Mouse (Mus musculus) regulatory T cell (primary cell): Measurements from ENCODE around the gene Gm8020.
"Not testable (repeated sequence)": the region's sequence is repeated elsewhere in the genome, so short reads cannot be mapped to it uniquely, and the experiment has no call there.

Experiments used
- in situ Hi-C: fragments of 300-600 bp; cut with MboI, MseI; formaldehyde crosslinking; loops from one replicate; pipeline ENCODE4 v1.15.1; 2025; ENCODE audit warnings: high pct_unique_total_duplicates

The Gm8020 gene

DNA sequence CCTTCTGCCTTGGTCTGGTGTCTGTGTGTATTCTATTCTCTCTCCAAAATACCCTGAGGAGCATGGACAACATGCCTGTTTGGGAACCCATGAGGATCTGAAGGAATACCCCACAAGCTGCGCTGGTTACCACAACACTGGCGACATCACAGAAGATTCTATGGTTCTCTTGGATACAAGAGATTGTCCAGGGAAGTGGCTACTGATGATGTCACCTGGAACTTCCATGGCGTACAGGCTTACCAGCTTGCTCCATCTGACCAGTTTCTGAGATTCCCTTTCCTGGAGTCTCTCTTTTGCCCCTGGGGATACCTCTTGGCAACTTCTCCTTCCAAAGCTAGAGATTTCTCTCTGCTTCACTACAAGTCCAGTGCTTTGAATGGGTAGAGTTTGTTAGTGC, at the start of gene Gm8020:
Gm8020 (minus strand) TSS at position 101 of the 400 bp plus-strand sequence.
- in situ Hi-C loops, result not testable (repeated sequence)

DNA sequence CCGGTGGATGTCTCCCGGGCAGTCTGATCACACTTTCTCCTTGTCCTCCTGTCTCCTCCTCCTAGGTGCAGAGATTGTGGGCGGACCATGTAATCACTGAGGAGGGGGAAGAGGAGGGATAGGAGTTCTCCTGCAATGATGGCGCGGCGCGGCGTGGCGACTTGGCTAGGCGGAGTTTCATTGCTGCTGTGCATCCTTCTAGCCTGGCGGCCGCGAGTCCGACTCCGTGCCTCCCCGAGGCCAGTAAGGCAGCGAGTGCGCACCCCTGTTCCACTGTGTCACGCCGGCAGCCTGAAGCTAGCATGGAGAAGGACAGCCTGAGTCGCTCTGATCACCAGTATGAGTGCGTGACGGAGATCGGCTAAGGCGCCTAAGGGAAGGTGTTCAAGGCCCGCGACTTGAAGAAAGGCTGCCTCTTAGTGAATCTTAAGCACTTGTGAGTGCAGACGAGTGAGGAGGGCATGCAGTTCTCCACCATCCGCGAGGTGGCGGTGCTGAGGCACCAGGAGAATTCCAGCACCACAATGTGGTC, 41.1 kb upstream of the Gm8020 start:
- in situ Hi-C loops, result loop anchor here (5.0 kb wide), 1 partner anchor 1276 kb away; no protein-coding TSS in a partner anchor

DNA sequence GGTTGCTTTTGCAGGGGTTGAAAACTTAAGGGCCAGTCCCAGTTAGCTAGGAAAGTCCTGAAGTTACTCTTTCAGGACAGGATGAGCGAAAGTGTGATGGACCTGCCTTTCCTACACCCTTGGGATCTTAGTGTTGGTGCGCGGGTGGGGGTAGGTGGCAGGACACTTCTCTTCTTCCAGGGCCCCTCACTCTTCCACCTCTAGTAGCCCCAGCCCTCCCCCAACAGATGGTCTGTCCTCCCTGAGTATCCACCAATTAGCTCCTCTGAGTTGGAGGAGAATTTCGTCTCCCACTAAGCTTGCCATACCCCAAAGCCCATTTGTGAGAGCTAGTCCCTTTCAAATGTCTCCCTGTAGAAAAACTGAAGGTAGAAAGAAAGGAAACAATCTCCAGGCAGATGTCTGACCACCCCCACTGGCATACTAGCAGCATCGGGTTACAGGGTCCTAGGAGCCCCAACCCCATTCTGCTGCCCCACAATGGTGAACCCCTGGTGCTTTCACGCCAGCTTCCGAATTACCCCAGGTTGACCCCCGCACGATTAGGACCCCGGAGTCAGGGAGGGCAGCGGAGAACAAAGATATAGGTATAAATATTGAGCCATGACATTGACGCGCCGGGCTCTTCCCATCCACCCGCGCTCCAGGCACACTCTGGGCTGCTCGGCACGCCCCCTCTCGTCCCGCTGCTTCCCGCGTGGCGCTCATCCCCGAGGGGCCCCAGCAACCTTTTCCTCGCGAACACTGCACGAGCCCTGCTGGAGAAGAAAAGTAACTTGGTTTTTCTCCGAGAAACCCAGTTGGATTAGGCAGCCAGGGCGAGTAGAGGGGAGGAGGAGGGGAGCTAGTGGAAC, 40.4 kb upstream of the Gm8020 start:
- in situ Hi-C loops, result loop anchor here (5.0 kb wide), 1 partner anchor 1275 kb away; no protein-coding TSS in a partner anchor

DNA sequence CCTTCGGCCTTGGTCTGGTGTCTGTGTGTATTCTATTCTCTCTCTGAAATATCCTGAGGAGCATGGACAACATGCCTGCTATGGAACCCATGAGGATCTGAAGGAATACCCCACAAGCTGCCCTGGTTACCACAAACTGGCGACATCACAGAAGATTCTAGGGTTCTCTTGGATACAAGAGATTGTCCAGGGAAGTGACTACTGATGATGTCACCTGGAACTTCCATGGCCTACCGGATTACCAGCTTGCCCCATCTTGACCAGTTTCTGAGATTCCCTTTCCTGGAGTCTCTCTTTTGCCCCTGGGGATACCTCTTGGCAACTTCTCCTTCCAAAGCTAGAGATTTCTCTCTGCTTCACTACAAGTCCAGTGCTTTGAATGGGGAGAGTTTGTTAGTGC, 22.0 kb upstream of the Gm8020 start, which contains the start of gene Gm8024:
Gm8024 (minus strand) TSS at position 101 of the 400 bp plus-strand sequence.
- in situ Hi-C loops, result not testable (repeated sequence)

DNA sequence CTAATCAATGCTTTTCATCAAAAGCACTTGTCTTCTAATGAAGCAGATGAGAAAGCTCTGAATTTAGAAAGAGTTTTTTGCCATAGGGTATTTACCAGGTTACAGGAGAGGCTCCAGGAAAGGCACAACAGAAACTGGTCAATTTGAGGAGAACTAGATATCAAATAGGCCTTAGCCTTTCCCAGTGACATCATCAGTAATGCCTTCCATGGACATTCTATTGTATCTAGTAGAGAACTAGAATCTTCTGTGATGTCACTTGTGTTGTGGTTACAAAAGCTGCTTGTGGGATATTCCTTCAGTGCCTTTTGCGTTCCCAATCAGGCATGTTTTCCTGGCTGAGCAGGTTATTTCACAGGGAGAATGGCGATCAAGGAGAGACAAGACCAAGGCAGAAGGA, 38.6 kb downstream of the Gm8020 start, which contains the start of gene Gm8011:
Gm8011 (plus strand) TSS at position 301 of the 400 bp plus-strand sequence.
- in situ Hi-C loops, result not testable (repeated sequence)
